Mouse (Mus musculus) stomach, postnatal 0 days (tissue): ENCODE measurements around the gene Adgrl1.

ENCODE experiments used
- CTCF ChIP-seq: IDR thresholded peaks from 2 replicates; pipeline ENCODE4 v1.5.1; 2016; ENCODE audit warnings: antibody characterized with exemption, low read depth, mild to moderate bottlenecking, moderate library complexity
- EP300 ChIP-seq: optimal IDR thresholded peaks from 2 replicates; pipeline ENCODE3; 2016; ENCODE audit warnings: antibody characterized with exemption

DNA sequence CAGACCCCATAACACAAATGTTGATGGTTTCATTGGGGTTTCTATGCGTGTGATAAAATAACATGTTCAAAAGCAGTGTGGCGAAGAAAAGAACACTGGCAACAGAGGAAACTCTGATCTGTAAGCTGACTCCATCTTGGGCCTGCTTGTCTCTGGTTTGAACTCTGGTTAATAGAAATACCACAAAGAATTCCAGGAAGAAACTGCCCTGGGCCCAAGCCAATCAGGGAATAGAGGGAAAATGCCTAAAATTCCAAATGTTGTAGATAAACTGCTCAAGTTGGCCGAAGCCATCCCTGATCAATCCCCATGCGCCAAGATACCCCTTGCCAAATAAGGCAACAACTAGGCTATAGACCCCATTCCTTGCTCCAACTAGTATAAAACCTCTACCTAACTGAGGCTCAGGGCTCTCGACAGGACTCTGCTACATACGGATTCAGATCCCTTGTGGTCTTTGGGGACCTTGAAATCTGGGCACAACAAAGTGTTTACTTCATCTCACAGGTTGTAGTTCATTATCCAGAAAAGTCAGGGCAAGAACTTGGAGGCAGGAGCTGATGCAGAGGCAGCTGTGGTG is 43.3 kb upstream of the Adgrl1 start:
- TF ChIP-seq CTCF (no peak), EP300 (no peak)
